Mouse (Mus musculus) forebrain, embryonic 14.5 days (tissue): ENCODE measurements around the gene Wdr6. TPM values are rescaled to one million over a fixed set of nuclear protein-coding genes. Genes with fewer than 3 reads are reported as not detected.
A peak's percentile ranks its signal among the peaks of the same experiment; 100 is the strongest.
"Not testable (repeated sequence)": the region's sequence is repeated elsewhere in the genome, so short reads cannot be mapped to it uniquely, and the experiment has no call there.

Experiments
- ATAC-seq: fragments of 200-750 bp; cut with Nextera tagmentation; 2 replicates; pipeline ENCODE4 v1.8.0; 2017; ENCODE audit warnings: mild to moderate bottlenecking, moderate library complexity
- DNase-seq: peaks from one replicate; pipeline ENCODE4 v3.0.0-alpha.2; 2015; ENCODE audit warnings: low spot score
- H3K27ac ChIP-seq: fragments of 300-500 bp; sonication (generic); 2 replicates; pipeline ENCODE4 v1.5.1; 2014; ENCODE audit warnings: low read depth, mild to moderate bottlenecking, control low read depth, low read length, moderate library complexity
- H3K27me3 ChIP-seq: fragments of 300-500 bp; sonication (generic); replicated peaks from 2 replicates; pipeline ENCODE4 v1.6.1; 2014; ENCODE audit warnings: low read length, control low read depth, mixed read lengths; ENCODE audit not compliant: control insufficient read depth, insufficient read depth
- H3K36me3 ChIP-seq: fragments of 300-500 bp; sonication (generic); 2 replicates; pipeline ENCODE4 v1.6.1; 2014; ENCODE audit warnings: low read length, control low read depth; ENCODE audit not compliant: control insufficient read depth, insufficient read depth
- H3K4me1 ChIP-seq: fragments of 300-500 bp; sonication (generic); 2 replicates; pipeline ENCODE4 v1.6.1; 2014; ENCODE audit warnings: antibody characterized with exemption, low read length, control low read depth; ENCODE audit not compliant: control insufficient read depth, insufficient read depth
- H3K4me2 ChIP-seq: fragments of 300-500 bp; sonication (generic); 2 replicates; pipeline ENCODE4 v1.6.1; 2014; ENCODE audit warnings: mild to moderate bottlenecking, control low read depth, low read length
- H3K4me3 ChIP-seq: fragments of 300-500 bp; sonication (generic); 2 replicates; pipeline ENCODE4 v1.5.1; 2014; ENCODE audit warnings: low read depth, low read length, control low read depth
- H3K9ac ChIP-seq: fragments of 300-500 bp; sonication (generic); 2 replicates; pipeline ENCODE4 v1.6.1; 2014; ENCODE audit warnings: mild to moderate bottlenecking, low read length, control low read depth, moderate library complexity
- H3K9me3 ChIP-seq: fragments of 300-500 bp; sonication (generic); replicated peaks from 2 replicates; pipeline ENCODE4 v1.6.1; 2016; ENCODE audit warnings: low read length, control low read depth, mixed read lengths; ENCODE audit not compliant: control insufficient read depth
- WGBS: fragments of 180-500 bp; shearing (Covaris S2); extraction: QIAGEN DNeasy Blood & Tissue Kit; methylation state at CpG from one replicate; pipeline ENCODE4 v1.1.7; 2014; 5-methylcytosine and 5-hydroxymethylcytosine counted together
- polyA plus RNA-seq: library from polyadenylated mRNA; unstranded; fragments of >200 nt; fragmentation: Nextera tagmentation; extraction: Ambion mirVana; gene quantifications from 2 replicates; pipeline ENCODE4 v1.2.1, GENCODE M21; 2014

The Wdr6 gene
- 162 and 187 TPM in 2 replicates for polyA plus RNA-seq

DNA sequence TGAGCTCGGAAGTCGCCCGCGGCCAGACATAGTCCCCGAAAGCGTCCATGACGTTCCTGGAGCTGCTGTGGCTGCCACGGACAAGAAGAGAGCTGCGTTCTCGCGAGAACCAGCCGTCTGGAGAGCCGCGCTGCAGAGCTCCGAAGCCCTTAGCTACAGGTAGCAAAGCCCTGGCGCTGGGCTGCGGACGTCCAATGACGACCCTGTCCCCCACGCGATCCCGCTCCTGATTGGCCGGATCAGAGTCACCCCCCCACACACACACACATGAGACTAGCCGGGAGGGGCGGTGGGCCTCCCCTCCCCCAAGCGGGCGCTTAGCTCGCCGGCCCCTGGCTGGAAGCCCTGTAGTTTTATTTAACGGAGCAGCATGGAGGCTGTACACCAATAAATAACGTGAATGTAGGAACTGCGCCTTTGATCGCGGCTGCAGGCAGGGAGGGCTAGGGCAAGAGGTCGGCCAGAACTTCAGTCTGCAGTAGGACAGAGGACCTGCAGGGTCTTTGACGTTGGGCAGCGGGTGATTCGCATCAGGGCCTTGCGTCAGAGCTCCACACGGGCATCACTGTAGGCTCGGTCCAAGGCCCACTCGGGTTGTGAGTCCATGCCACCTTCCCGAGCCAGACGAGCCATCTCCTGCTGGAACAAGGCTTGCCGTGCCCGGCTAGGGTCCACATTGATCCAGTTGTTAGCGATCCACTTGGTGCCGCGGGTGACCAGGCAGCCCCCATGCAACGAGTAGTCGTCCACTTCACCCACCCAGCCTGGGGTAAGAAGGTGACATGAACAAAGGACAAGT lies at the start of gene Wdr6:
Gene Wdr6, minus strand, starts transcription at position 195 of the 799 bp plus-strand sequence.
- Histone ChIP-seq H3K4me3 (peak within 1 kb of the TSS; percentile 82), H3K27me3 (no peaks in the 10 kb centered on the region), H3K36me3 (peaks cover 35% of the 10 kb centered on the region), H3K4me2 (peak within 1 kb of the TSS; percentile 62), H3K4me1 (peaks cover 26% of the 10 kb centered on the region), H3K27ac (peak within 1 kb of the TSS; percentile 93), H3K9ac (peak within 1 kb of the TSS; percentile 91), H3K9me3 (no peaks in the 10 kb centered on the region)
- ATAC-seq (peak; percentile 98), DNase-seq (peak; percentile 98)
- 5% methylated on average over 51 of the region's 51 CpGs for WGBS

DNA sequence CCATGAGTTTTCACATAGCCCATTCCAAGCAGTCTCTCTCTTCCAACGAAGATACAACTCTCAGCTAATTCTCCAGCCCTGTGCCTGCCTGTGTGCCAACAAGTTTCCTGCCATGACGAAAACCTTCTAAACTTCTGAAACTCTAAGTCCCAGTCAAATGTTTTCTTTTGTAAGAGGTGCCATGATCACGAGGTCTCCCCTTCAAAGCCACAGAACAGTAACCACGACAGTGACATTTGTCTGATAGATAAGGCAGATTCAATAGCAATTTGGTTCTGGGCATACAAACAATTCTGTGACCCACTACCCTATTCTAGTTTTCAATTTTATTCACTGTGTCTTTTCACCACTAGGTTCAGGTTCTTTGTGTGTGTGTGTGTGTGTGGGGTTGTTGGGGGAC lies 49.6 kb upstream of the Wdr6 start:
- peaks cover 21% of the 10 kb centered on the region for H3K36me3 ChIP-seq
- no peaks in the 10 kb centered on the region for H3K9me3 ChIP-seq
- WGBS, result 90% methylated on average over 4 of the region's 4 CpGs
- no peak overlapping the region for H3K4me3 ChIP-seq
- no peak for DNase-seq
- ATAC-seq, result no peak
- H3K4me1 ChIP-seq, result no peaks in the 10 kb centered on the region
- no peak overlapping the region for H3K9ac ChIP-seq
- H3K4me2 ChIP-seq, result no peak overlapping the region
- H3K27ac ChIP-seq, result no peak overlapping the region
- H3K27me3 ChIP-seq, result no peaks in the 10 kb centered on the region

DNA sequence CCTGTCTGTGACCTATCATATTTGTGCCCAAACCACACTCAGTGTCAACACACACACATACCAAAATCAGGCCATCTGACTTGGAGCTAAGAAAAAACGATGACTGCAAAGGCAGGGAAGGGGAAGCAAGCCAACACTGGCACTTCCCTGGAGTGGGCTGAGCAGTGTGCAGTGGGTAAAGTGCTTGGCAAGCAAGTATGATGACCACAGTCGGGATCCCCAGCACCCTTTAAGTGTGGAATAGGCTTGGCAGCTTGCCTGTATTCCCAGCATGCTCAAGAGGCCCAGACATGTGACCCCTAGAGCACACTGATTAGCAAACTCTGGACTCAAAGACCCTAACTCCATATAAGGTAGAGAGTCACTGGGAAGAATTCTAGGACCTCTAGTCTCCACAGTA lies 48.0 kb upstream of the Wdr6 start:
- H3K4me1 ChIP-seq, result no peaks in the 10 kb centered on the region
- H3K9me3 ChIP-seq, result no peaks in the 10 kb centered on the region
- WGBS, result 90% methylated on average over 2 of the region's 2 CpGs
- no peak overlapping the region for H3K27ac ChIP-seq
- H3K4me3 ChIP-seq, result no peak overlapping the region
- peak; percentile 1 for DNase-seq
- no peaks in the 10 kb centered on the region for H3K27me3 ChIP-seq
- ATAC-seq, result no peak
- peaks cover 21% of the 10 kb centered on the region; the same call in 1 of the 2 replicates for H3K36me3 ChIP-seq
- H3K4me2 ChIP-seq, result no peak overlapping the region
- H3K9ac ChIP-seq, result no peak overlapping the region

DNA sequence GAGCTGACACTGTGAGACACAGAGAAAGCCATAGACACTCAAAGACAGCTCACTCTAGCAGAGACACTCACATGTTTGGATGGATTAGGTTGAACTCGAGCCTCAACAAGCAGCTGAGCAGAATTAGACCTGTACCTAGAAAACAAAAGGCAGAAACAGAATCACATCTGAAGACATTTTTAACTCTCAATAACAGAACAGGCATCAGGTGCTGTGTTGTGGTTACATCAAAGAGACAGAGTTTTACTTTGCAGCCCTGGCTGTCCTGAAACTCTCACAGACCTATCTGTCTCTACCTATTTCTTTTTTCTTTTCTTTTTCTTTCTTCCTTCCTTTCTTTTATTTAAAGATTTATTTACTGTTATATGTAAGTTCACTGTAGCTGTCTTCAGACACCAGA lies 38.8 kb upstream of the Wdr6 start:
- WGBS, result 97% methylated on average over 1 of the region's 1 CpGs
- peaks cover 54% of the 10 kb centered on the region for H3K36me3 ChIP-seq
- ATAC-seq, result no peak

DNA sequence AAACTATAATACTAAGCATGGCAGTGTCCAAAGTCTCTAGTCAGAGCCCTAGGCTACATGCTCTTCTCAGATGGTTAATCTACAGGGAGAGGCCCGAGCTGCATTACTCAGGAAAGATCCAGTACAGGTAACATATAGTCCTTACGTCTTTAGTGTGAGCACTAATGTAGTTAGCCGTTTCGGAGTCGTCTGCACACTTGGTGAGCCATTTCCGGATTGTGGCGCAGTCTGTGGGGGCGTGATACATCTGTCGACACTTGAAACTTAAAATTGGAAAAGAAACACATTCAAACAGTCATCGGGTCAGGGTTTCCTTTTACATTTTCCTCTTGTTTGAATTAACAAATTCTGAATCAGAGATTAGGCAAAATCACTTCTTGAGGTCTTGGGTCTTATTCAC lies 32.9 kb upstream of the Wdr6 start:
- DNase-seq, result no peak
- Histone ChIP-seq H3K36me3 (peaks cover 91% of the 10 kb centered on the region), H3K9ac (no peak overlapping the region), H3K4me3 (no peak overlapping the region), H3K27me3 (no peaks in the 10 kb centered on the region), H3K9me3 (no peaks in the 10 kb centered on the region), H3K27ac (no peak overlapping the region), H3K4me2 (no peak overlapping the region), H3K4me1 (no peaks in the 10 kb centered on the region)
- WGBS, result 95% methylated on average over 10 of the region's 10 CpGs
- no peak for ATAC-seq

More for the DNA sequence above, 38.8 kb upstream of the Wdr6 start:
- no peak for DNase-seq
- no peak overlapping the region for H3K27ac ChIP-seq
- H3K4me1 ChIP-seq, result no peaks in the 10 kb centered on the region
- no peak overlapping the region for H3K4me2 ChIP-seq
- no peak overlapping the region for H3K9ac ChIP-seq
- no peak overlapping the region for H3K4me3 ChIP-seq
- H3K9me3 ChIP-seq, result no peaks in the 10 kb centered on the region
- no peaks in the 10 kb centered on the region for H3K27me3 ChIP-seq

DNA sequence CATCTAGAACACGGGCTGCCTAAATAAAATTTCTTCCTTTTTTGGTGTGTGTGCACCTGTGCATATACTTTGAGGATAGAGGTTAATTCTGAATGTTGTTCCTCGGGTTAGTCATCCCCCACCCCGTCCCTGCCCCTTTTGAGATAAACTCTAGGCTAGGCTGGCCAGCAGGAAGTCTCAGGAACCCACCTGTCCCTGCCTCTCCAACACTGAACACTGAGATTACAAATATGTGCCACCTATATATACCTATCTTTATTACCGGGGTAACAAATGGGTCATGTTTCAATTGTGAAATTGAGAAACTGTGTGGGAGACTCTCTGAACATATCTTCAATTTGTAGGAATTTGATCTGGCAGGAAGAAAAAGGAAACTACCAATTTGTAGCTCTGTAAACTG lies 30.4 kb upstream of the Wdr6 start:
- H3K9me3 ChIP-seq, result no peaks in the 10 kb centered on the region
- H3K27ac ChIP-seq, result no peak overlapping the region
- peaks cover 96% of the 10 kb centered on the region for H3K36me3 ChIP-seq
- H3K4me1 ChIP-seq, result no peaks in the 10 kb centered on the region
- H3K9ac ChIP-seq, result no peak overlapping the region
- no peak overlapping the region for H3K4me3 ChIP-seq
- no peak for DNase-seq
- WGBS, result 98% methylated on average over 4 of the region's 4 CpGs
- ATAC-seq, result no peak
- no peak overlapping the region for H3K4me2 ChIP-seq
- no peaks in the 10 kb centered on the region for H3K27me3 ChIP-seq

DNA sequence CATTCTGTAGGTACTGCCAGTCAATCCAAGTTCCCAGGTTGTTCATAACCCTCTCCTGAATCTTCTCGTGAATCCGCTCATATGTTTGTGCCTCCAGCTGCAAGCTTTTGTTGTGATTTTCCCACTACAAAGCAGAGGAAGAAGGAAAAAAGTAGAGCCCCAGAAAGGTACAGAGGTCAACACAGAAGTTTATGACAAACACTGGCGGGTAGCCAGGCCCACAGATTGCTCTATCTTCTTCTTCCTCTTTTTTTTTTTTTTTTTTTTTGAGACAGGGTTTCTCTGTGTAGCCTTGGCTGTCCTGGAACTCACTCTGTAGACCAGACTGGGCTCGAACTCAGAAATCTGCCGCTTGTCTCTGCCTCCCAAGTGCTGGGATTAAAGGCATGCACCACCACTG lies 29.4 kb upstream of the Wdr6 start:
- not testable (repeated sequence) for H3K9me3 ChIP-seq, H3K27ac ChIP-seq, DNase-seq, H3K4me2 ChIP-seq, ATAC-seq, H3K4me3 ChIP-seq, H3K27me3 ChIP-seq, H3K4me1 ChIP-seq, H3K9ac ChIP-seq
- peaks cover 96% of the 10 kb centered on the region for H3K36me3 ChIP-seq
- WGBS, result 95% methylated on average over 5 of the region's 5 CpGs

DNA sequence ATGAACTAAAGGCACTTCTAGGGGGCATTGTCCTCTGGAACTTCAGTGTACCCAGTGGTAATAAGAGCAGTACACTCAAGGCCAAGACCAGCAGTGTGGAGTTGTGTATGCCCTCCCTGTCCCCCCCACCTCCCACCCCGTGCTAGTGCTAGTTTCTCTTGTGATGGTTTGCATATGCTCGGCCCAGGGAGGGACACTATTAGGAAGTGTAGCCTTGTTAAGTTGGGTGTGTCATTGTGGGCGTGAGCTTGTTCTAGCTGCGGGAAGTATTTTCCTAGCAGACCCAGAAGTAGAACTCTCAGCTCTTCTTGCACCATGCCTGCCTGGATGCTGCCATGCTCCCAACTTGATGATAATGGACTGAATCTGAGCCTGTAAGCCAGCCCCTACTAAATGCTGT lies 23.4 kb upstream of the Wdr6 start:
- no peak overlapping the region for H3K4me2 ChIP-seq
- 89% methylated on average over 4 of the region's 4 CpGs for WGBS
- H3K27me3 ChIP-seq, result no peaks in the 10 kb centered on the region
- H3K9ac ChIP-seq, result no peak overlapping the region
- no peak overlapping the region for H3K27ac ChIP-seq
- ATAC-seq (no peak), DNase-seq (no peak)
- H3K36me3 ChIP-seq, result peaks cover 45% of the 10 kb centered on the region
- H3K4me1 ChIP-seq, result no peaks in the 10 kb centered on the region
- H3K4me3 ChIP-seq, result no peak overlapping the region
- no peaks in the 10 kb centered on the region for H3K9me3 ChIP-seq

DNA sequence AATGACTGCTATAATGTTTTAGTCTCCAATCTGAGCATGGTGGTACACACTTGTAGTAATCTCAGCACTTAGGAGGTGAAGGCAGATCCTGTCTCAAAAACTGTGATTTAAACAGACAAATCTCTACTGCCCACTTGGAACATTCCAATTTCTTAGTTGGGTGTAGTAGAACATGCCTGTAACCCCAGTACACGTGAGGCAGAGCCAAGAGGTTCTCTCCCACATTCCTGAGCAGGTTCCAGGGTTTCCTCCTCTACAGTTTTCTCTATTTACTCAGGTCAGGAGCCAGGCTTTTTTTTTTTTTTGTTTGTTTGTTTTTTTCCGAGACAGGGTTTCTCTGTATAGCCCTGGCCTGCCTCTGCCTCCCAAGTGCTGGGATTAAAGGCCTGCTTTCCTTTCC lies 21.5 kb upstream of the Wdr6 start:
- no peak overlapping the region for H3K9ac ChIP-seq
- no peaks in the 10 kb centered on the region for H3K9me3 ChIP-seq
- peaks cover 28% of the 10 kb centered on the region for H3K36me3 ChIP-seq
- H3K27me3 ChIP-seq, result no peaks in the 10 kb centered on the region
- ATAC-seq (no peak), DNase-seq (no peak)
- no peak overlapping the region for H3K4me2 ChIP-seq
- H3K4me1 ChIP-seq, result no peaks in the 10 kb centered on the region
- H3K27ac ChIP-seq, result no peak overlapping the region
- WGBS, result 69% methylated on average over 2 of the region's 2 CpGs
- H3K4me3 ChIP-seq, result no peak overlapping the region
